Mouse (Mus musculus): ENCODE measurements around the gene Ankrd16.

- TF ChIP-seq POLR2A (IDR thresholded peaks at IDR 0.05; ENCODE audit: low read depth, low read length) (no peak), CTCF (IDR thresholded peaks at IDR 0.05; ENCODE audit: borderline replicate concordance, insufficient read depth, low read length) (no peak)
These were observed 2.6 kb upstream of the Ankrd16 start for GRCm38 (mm10) chr2:11775121-11775520.

Data from embryonic fibroblast, embryonic 13.5 days (primary cell).